Mouse (Mus musculus) yolk sac, embryonic 10.5 days (tissue): ENCODE measurements around the gene Mef2d.

Source experiments
- DNase-seq: peaks from one replicate; pipeline ENCODE4 v3.0.0-alpha.2; 2017; ENCODE audit warnings: low spot score

Gene Mef2d

GRCm38 (mm10) chr3:88137821-88138220 is 4.4 kb upstream of the Mef2d start:
- no peak for DNase-seq

- peak; percentile 97 for DNase-seq
Measured at GRCm38 (mm10) chr3:88138336-88139242, 3.6 kb upstream of the Mef2d start.

GRCm38 (mm10) chr3:88139243-88140177 is 2.7 kb upstream of the Mef2d start:
- peak; percentile 45 for DNase-seq

GRCm38 (mm10) chr3:88140178-88140902 is 1.8 kb upstream of the Mef2d start:
- DNase-seq = peak; percentile 78

GRCm38 (mm10) chr3:88140903-88141430 is 1.2 kb upstream of the Mef2d start:
- DNase-seq = no peak

GRCm38 (mm10) chr3:88141439-88141786 is 759 bp upstream of the Mef2d start:
- no peak for DNase-seq

- no peak for DNase-seq
Measured at GRCm38 (mm10) chr3:88142546-88142915, 359 bp downstream of the Mef2d start.

GRCm38 (mm10) chr3:88142916-88143771 is 972 bp downstream of the Mef2d start:
- DNase-seq = peak; percentile 77

GRCm38 (mm10) chr3:88143961-88144486 is 1.9 kb downstream of the Mef2d start:
- DNase-seq = peak; percentile 49

GRCm38 (mm10) chr3:88144648-88145410 is 2.7 kb downstream of the Mef2d start:
- peak; percentile 68 for DNase-seq

GRCm38 (mm10) chr3:88145411-88145782 is 3.2 kb downstream of the Mef2d start:
- DNase-seq = peak; percentile 32

GRCm38 (mm10) chr3:88145952-88146351 is 3.8 kb downstream of the Mef2d start:
- no peak for DNase-seq

- no peak for DNase-seq
Measured at GRCm38 (mm10) chr3:88146376-88147112, 4.4 kb downstream of the Mef2d start.

- DNase-seq = no peak
Measured at GRCm38 (mm10) chr3:88147444-88147843, 5.3 kb downstream of the Mef2d start.

GRCm38 (mm10) chr3:88147866-88148265 is 5.7 kb downstream of the Mef2d start:
- no peak for DNase-seq

- DNase-seq = no peak
Measured at GRCm38 (mm10) chr3:88148354-88148753, 6.2 kb downstream of the Mef2d start.

- no peak for DNase-seq
Measured at GRCm38 (mm10) chr3:88148776-88149509, 6.8 kb downstream of the Mef2d start.

- no peak for DNase-seq
Measured at GRCm38 (mm10) chr3:88149510-88149974, 7.4 kb downstream of the Mef2d start.
